Mouse (Mus musculus): ENCODE data around the gene Alg12. TPM values are rescaled to one million over a fixed set of nuclear protein-coding genes. Genes with fewer than 3 reads are reported as not detected.

Gene Alg12
- polyA plus RNA-seq, 1 experiment from 2014 or later: 8.8 TPM

DNA sequence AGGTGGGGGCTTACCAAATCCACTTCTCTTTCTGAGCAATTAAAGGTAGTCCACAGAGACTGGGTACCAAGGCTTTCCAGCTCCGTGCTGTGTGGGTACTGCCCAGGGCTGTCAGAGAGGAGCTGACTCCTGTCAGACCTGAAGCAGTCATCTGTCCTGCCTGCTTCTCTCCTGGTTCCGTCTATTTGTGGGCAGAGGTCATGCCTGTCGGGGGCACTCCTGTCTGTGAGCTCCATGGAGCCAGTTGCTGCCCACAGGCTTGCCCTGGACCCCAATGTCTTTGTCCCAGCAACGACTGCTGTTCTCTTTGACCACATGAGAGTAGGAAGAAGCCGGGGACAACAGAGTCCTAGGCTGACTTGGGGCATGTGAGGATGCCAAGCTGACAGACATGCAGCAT, 37.5 kb upstream of the Alg12 start:
- Histone ChIP-seq H3K27me3 (replicated peaks; ENCODE audit: control insufficient read depth, insufficient read depth, low read length) (no peaks in the 10 kb centered on the region), H3K4me2 (ENCODE audit: low read length) (no peak overlapping the region), H3K27ac (ENCODE audit: low read depth, low read length) (no peak overlapping the region), H3K9ac (ENCODE audit: low read length) (no peak overlapping the region), H3K4me3 (ENCODE audit: low read depth, low read length) (no peak overlapping the region), H3K36me3 (ENCODE audit: control insufficient read depth, insufficient read depth, low read length) (no peaks in the 10 kb centered on the region), H3K4me1 (ENCODE audit: control insufficient read depth, insufficient read depth, low read length) (peaks cover 4% of the 10 kb centered on the region; the same call in 1 of the 2 replicates), H3K9me3 (replicated peaks; ENCODE audit: control insufficient read depth, low read length) (no peaks in the 10 kb centered on the region)
- no peak for DNase-seq (ENCODE audit: low spot score)
- 90% methylated on average over 5 of the region's 5 CpGs for WGBS
- ATAC-seq: no peak

DNA sequence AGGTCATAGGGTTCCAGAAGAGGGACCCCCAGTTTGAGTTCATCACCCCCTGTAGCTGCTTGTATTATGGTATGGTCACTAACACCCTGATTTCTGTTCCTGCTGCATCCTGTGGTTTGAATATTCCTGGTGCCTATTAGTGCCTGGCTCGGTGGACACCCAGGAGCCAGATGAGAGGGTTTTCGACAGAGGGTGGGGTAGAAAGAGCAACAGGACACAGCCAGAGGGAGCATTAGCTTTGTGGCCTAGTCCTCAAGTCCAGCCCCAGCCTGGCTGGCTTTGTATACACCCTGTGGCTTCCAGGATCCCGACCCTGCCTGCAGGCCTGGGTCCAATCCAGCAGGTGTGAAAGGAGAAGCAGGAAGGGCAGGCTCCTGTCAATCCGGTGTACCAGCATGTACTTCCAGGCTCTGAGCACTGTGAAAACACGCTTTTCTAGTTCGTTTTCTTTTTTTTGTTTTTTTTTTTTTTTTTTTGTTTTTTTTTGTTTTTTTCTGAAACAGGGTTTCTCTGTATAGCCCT, 36.8 kb upstream of the Alg12 start:
- Histone ChIP-seq H3K36me3 (ENCODE audit: control insufficient read depth, insufficient read depth, low read length) (no peaks in the 10 kb centered on the region), H3K4me2 (ENCODE audit: low read length) (no peak overlapping the region), H3K27ac (ENCODE audit: low read depth, low read length) (no peak overlapping the region), H3K9ac (ENCODE audit: low read length) (no peak overlapping the region), H3K9me3 (replicated peaks; ENCODE audit: control insufficient read depth, low read length) (no peaks in the 10 kb centered on the region), H3K4me3 (ENCODE audit: low read depth, low read length) (no peak overlapping the region), H3K4me1 (ENCODE audit: control insufficient read depth, insufficient read depth, low read length) (no peaks in the 10 kb centered on the region), H3K27me3 (replicated peaks; ENCODE audit: control insufficient read depth, insufficient read depth, low read length) (no peaks in the 10 kb centered on the region)
- WGBS: 79% methylated on average over 6 of the region's 6 CpGs
- ATAC-seq: no peak
- no peak for DNase-seq (ENCODE audit: low spot score)

DNA sequence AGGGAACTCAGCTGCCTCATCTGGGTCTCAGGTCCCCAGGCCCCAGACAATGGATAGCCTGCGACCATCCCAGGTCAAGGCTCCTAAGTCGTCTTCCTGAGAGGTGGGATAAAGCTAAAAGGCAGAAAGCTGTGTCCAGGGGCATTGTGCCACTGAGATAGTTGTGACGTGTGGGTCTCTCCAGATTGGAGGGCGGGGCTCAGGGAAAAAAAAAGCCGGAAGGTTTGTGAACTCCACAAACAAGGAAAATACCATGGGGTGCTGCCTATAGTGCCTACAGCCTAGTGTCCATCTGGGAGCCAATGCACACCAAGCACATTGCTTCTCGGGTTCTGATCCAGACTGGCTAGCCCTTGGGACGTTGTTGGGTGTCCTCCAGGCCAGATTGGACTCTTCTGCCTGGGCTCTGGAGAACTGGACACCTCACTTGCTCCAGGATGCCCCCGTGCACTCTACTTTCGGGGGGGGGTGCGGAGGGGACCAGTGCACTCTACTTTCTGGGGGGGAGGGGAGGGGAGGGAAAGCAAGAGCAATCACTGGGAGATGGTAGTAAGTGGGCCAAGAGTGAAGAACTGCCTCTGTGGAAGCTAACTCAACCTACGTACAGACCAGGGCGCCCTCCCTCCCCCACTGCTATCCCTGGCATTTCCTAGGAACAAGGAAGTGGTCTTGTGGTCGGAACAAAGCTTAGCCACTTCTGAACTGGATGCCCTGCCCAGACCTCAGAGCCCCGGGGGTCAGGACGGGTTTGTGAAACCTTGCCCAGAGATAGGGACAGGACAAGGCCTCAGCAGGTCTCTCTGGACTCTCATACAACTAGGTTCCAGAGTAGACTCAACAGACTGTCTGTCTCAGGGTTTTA, 36.1 kb upstream of the Alg12 start:
- Histone ChIP-seq H3K9ac (ENCODE audit: low read length) (no peak overlapping the region), H3K36me3 (ENCODE audit: control insufficient read depth, insufficient read depth, low read length) (no peaks in the 10 kb centered on the region), H3K27me3 (replicated peaks; ENCODE audit: control insufficient read depth, insufficient read depth, low read length) (no peaks in the 10 kb centered on the region), H3K4me1 (ENCODE audit: control insufficient read depth, insufficient read depth, low read length) (no peaks in the 10 kb centered on the region), H3K27ac (ENCODE audit: low read depth, low read length) (peak overlapping the region; percentile 14; the same call in 1 of the 2 replicates), H3K4me2 (ENCODE audit: low read length) (no peak overlapping the region), H3K9me3 (replicated peaks; ENCODE audit: control insufficient read depth, low read length) (no peaks in the 10 kb centered on the region), H3K4me3 (ENCODE audit: low read depth, low read length) (no peak overlapping the region)
- WGBS: 76% methylated on average over 15 of the region's 15 CpGs
- ATAC-seq: no peak
- DNase-seq (ENCODE audit: low spot score): no peak

DNA sequence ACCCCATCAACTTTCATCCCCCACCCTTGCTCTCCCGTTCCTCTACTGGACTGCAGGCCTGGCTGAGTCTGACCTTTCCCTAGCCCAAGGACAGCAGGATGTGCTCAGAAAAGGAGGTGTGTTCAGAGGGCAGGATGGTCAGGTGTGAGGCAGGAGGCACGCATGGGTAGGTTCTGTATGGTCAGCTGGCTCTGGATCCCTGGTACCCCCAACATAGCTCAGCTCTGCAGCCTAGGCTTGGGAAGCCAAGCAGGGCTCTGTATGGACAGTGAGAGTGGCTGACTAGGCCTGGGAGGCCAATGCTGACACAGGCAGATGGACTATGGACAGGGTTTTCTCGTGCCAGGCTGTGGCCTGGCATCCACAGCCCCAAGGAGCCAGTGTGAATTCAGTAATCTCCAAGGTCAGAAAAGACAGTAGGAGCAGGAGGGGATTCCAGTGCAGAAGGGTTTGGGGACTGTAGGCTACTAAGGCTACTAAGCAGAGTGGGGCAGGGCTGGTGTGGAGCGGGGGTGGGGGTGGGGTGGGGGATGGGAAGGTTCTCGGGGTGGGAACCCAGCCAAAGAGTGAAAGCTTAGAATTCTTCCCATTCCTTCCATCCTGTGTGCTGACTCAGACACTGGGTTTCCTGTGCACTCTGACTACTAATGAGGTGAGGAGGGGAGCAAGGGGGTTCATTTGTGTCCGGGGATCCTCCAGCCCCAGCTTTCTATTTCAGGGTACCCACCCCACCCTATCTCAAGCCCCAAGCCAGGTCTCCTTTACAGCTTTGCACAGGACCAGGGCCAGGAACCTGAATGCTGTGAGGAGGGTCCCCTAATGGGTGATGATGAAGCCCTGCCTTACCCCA, 35.2 kb upstream of the Alg12 start:
- WGBS: 51% methylated on average over 6 of the region's 6 CpGs
- peak; percentile 29; the same call in 1 of the 2 replicates for ATAC-seq
- Histone ChIP-seq H3K4me1 (ENCODE audit: control insufficient read depth, insufficient read depth, low read length) (no peaks in the 10 kb centered on the region), H3K9ac (ENCODE audit: low read length) (no peak overlapping the region), H3K4me3 (ENCODE audit: low read depth, low read length) (no peak overlapping the region), H3K4me2 (ENCODE audit: low read length) (no peak overlapping the region), H3K27me3 (replicated peaks; ENCODE audit: control insufficient read depth, insufficient read depth, low read length) (no peaks in the 10 kb centered on the region), H3K36me3 (ENCODE audit: control insufficient read depth, insufficient read depth, low read length) (no peaks in the 10 kb centered on the region), H3K27ac (ENCODE audit: low read depth, low read length) (0 out of 2 replicates have a peak overlapping the region, but pooled peaks have one; percentile 14), H3K9me3 (replicated peaks; ENCODE audit: control insufficient read depth, low read length) (no peaks in the 10 kb centered on the region)
- DNase-seq (ENCODE audit: low spot score): no peak

DNA sequence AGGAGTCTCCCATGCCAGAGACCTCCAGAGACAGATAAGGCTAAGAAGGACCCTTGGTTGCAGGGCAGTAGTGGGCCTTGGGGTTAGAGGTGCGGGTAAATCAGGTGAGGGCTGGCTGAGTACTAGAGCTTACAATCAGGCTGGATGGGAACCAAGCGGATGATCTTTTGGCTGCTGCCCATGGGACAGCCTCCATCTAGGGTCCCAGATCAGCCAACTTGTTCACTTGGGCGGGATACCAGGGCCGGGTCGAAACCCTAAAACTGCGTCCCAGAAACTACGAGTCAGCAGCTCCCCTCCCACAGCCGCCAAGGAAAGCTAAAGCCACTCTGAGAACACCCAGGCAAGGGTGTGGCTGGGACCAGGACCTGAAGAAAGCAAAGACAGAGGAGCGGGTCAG, 34.0 kb upstream of the Alg12 start:
- Histone ChIP-seq H3K4me3 (ENCODE audit: low read depth, low read length) (no peak overlapping the region), H3K27ac (ENCODE audit: low read depth, low read length) (no peak overlapping the region), H3K9ac (ENCODE audit: low read length) (no peak overlapping the region), H3K36me3 (ENCODE audit: control insufficient read depth, insufficient read depth, low read length) (no peaks in the 10 kb centered on the region), H3K27me3 (replicated peaks; ENCODE audit: control insufficient read depth, insufficient read depth, low read length) (no peaks in the 10 kb centered on the region), H3K4me1 (ENCODE audit: control insufficient read depth, insufficient read depth, low read length) (no peaks in the 10 kb centered on the region), H3K9me3 (replicated peaks; ENCODE audit: control insufficient read depth, low read length) (no peaks in the 10 kb centered on the region), H3K4me2 (ENCODE audit: low read length) (no peak overlapping the region)
- ATAC-seq (no peak), DNase-seq (ENCODE audit: low spot score) (no peak)
- 90% methylated on average over 9 of the region's 9 CpGs for WGBS

DNA sequence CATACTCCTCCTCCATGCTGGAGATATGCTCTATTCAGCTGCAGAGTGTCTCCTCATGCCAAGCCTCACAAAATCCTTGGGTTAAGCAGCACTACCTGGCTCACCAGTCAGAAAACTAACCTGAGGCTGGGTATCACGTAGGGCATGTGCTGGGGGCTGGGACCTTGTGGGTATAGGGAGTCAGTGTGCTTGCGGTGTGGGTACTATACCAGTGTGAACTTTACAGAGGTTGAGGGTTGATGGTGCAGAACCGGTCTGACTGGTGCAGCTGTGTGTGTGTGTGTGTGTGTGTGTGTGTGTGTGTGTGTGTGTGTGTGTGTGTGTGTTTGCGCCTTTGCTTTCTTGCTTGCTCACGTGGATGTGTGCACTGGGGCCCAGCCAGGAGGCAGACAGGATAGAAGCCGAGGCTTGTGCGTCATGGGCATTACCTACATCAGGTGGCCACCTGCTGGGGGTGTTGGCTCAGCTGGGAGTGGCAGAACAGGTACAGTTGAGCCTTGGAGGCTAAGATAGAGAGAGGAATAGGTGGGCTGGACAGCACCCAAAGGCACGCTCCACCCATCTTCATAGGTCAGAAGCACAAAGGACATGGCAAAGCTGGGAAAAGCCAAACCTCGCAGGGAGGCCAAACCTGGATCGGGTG, 32.5 kb upstream of the Alg12 start:
- no peaks in the 10 kb centered on the region for H3K4me1 ChIP-seq (ENCODE audit: control insufficient read depth, insufficient read depth, low read length)
- H3K4me2 ChIP-seq (ENCODE audit: low read length): no peak overlapping the region
- H3K4me3 ChIP-seq (ENCODE audit: low read depth, low read length): no peak overlapping the region
- WGBS: 80% methylated on average over 10 of the region's 10 CpGs
- H3K36me3 ChIP-seq (ENCODE audit: control insufficient read depth, insufficient read depth, low read length): no peaks in the 10 kb centered on the region
- no peak overlapping the region for H3K9ac ChIP-seq (ENCODE audit: low read length)
- no peak for DNase-seq (ENCODE audit: low spot score)
- no peak overlapping the region for H3K27ac ChIP-seq (ENCODE audit: low read depth, low read length)
- H3K27me3 ChIP-seq (replicated peaks; ENCODE audit: control insufficient read depth, insufficient read depth, low read length): no peaks in the 10 kb centered on the region
- no peak for ATAC-seq
- H3K9me3 ChIP-seq (replicated peaks; ENCODE audit: control insufficient read depth, low read length): no peaks in the 10 kb centered on the region

DNA sequence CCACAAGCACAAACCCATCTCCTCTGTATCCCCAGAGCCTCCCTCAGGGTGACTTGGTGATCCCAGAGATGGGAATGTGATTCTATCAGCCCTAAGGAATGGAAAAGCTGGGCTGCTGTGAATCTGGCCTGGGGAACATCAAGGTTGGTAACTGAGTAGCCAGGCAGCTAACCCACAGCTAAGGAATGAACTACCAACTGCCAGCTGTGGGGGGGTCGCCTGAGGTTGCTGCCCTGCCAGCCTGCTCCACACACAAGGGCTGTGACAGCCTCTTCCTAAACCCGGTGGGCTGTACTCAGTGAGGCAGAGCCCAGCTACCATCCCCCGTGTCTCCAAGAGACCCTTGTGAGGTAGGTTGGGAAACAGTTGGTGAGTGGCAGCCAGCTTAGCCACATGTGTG, 32.0 kb upstream of the Alg12 start:
- DNase-seq (ENCODE audit: low spot score) (no peak), ATAC-seq (no peak)
- Histone ChIP-seq H3K27ac (ENCODE audit: low read depth, low read length) (no peak overlapping the region), H3K4me2 (ENCODE audit: low read length) (no peak overlapping the region), H3K9ac (ENCODE audit: low read length) (no peak overlapping the region), H3K9me3 (replicated peaks; ENCODE audit: control insufficient read depth, low read length) (no peaks in the 10 kb centered on the region), H3K4me1 (ENCODE audit: control insufficient read depth, insufficient read depth, low read length) (no peaks in the 10 kb centered on the region), H3K36me3 (ENCODE audit: control insufficient read depth, insufficient read depth, low read length) (no peaks in the 10 kb centered on the region), H3K27me3 (replicated peaks; ENCODE audit: control insufficient read depth, insufficient read depth, low read length) (no peaks in the 10 kb centered on the region), H3K4me3 (ENCODE audit: low read depth, low read length) (no peak overlapping the region)
- 69% methylated on average over 3 of the region's 3 CpGs for WGBS

DNA sequence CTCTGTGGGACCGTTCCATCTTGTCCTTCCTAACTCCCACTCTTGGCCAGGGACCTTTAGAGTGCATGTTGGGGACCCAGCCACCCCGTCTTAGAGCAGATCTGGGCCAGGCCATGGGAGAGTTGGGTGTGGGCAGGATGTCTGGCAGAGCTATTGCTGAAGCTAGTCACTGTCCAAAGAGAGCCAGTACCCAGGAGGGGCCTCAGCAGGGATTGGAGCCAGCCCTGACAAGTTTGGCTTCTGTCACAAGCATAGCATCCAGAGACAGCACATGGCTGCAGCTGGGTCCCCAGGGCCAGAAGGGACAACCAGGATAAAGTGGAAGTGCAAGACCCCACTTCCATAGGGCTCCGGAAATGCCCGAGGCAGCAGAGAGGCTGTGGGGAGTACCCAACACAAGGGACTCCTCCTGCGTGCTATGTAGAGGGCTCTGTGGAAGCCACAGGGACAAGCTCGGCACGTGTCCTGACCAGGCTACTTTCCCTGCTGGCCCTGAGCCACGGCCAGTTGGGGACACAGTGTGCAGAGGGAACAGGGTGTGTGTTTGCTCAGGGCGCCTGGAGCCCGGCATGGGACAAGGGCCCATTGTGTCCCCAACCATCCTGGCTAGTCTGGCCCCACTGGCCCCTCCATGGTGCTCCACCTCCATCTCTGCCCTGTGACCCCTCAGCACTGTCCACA, 31.2 kb upstream of the Alg12 start:
- Histone ChIP-seq H3K9me3 (replicated peaks; ENCODE audit: control insufficient read depth, low read length) (no peaks in the 10 kb centered on the region), H3K27ac (ENCODE audit: low read depth, low read length) (no peak overlapping the region), H3K4me3 (ENCODE audit: low read depth, low read length) (no peak overlapping the region), H3K36me3 (ENCODE audit: control insufficient read depth, insufficient read depth, low read length) (no peaks in the 10 kb centered on the region), H3K9ac (ENCODE audit: low read length) (no peak overlapping the region), H3K27me3 (replicated peaks; ENCODE audit: control insufficient read depth, insufficient read depth, low read length) (no peaks in the 10 kb centered on the region), H3K4me2 (ENCODE audit: low read length) (no peak overlapping the region), H3K4me1 (ENCODE audit: control insufficient read depth, insufficient read depth, low read length) (no peaks in the 10 kb centered on the region)
- ATAC-seq (no peak; the same call in 1 of the 2 replicates), DNase-seq (ENCODE audit: low spot score) (no peak)
- 66% methylated on average over 10 of the region's 10 CpGs for WGBS

Data from forebrain, embryonic 14.5 days (tissue).